20 mouse cellular contexts compared by ENCODE assay signal in the genomic region with DNA sequence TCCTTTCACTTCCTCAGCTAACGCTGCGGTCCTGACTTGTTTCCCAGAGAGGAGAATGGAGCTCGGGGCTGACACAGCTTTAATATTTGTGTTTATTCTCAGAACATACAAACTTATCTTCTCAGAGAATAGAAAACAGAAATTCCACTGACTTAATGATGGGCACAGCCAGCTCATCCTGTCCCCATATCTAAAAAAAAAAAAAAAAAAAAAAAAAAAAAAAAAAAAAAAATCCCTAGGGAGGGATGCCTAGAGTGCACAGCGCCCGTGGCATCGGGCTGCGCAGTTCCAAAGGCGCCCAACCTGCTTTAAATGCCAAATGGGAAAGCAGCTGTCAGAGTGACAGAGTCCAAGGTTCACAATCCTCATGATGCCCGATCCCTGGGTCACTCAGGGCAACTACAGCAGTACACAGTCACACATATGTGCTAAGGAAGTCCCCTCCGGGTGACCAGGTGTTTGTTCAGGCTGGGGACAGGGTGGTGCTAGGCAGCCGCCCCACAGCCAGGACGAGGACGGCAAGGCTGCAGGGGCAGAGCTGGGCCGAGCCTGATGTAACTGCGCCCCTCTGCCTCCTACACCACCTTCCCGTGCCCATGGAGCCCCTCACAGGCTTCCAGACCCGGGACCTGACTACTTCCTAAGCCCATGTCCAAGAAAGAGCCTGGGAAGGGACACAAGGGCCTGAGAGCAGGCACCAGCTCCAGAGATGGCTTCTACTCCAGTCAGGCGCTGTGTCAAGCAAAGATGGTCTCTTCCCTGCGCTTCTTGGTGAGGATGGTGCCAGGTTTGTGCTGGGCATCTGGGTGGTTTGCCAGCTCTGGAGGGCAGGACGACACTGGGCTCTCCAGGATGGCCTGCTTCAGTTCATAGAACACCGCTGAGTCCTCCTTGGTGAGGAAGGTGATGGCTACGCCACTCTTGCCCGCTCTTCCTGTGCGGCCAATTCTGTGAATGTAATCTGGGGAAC. TPM values are rescaled to one million over a fixed set of nuclear protein-coding genes. Genes with fewer than 3 reads are reported as not detected.
A peak's percentile ranks its signal among the peaks of the same experiment; 100 is the strongest.
DNase-seq lines count a peak whose midpoint lies in the region; ATAC-seq and TF ChIP-seq lines count a peak whose summit lies in the region.
"Had no signal": no experiment of that assay in that cellular context is flagged by ENCODE, and none has a peak within 500 bp of the region (broad histone marks: within the 10 kb centered on the region; RNA-seq: fewer than 3 reads in every experiment).

No protein-coding gene starts in this region.

- H3K9ac ChIP-seq in forebrain, embryonic 15.5 days (replicated peaks), result no peak overlapping the region
- H3K9ac ChIP-seq in forebrain, embryonic 16.5 days (replicated peaks; ENCODE audit: low read depth, low read length), result no peak overlapping the region
- no peak overlapping the region for H3K9ac ChIP-seq in ES-E14 (ENCODE audit: insufficient read depth, low read depth, low read length, poor library complexity, severe bottlenecking)
- H3K9ac ChIP-seq: liver, embryonic 13.5 days; stomach, embryonic 15.5 days had no signal

- peaks cover 94% of the 10 kb centered on the region for H3K36me3 ChIP-seq in forebrain, embryonic 15.5 days
- peaks cover 60% of the 10 kb centered on the region for H3K36me3 ChIP-seq in forebrain, embryonic 16.5 days (ENCODE audit: control insufficient read depth, insufficient read depth)
- H3K36me3 ChIP-seq in ES-E14 (ENCODE audit: control insufficient read depth, insufficient read depth, low read length, poor library complexity, severe bottlenecking), result peaks cover 82% of the 10 kb centered on the region

- no peaks in the 10 kb centered on the region for H3K4me1 ChIP-seq in forebrain, embryonic 15.5 days
- no peaks in the 10 kb centered on the region for H3K4me1 ChIP-seq in forebrain, embryonic 16.5 days (replicated peaks; ENCODE audit: control insufficient read depth, insufficient read depth, low read length)
- peaks cover 3 to 27% of the 10 kb centered on the region in 2 experiments; a peak in 3 of 4 replicates for H3K4me1 ChIP-seq in ES-E14 (ENCODE audit: control insufficient read depth in 2 of 2, insufficient read depth in 2 of 2, low read length in 2 of 2, poor library complexity in 1 of 2)
- H3K4me1 ChIP-seq: liver, embryonic 13.5 days; midbrain, embryonic 10.5 days; stomach, embryonic 15.5 days had no signal

- WGBS in forebrain, embryonic 15.5 days, result 94% methylated on average over 24 of the region's 24 CpGs
- 90% methylated on average over 24 of the region's 24 CpGs for WGBS in forebrain, embryonic 16.5 days

- in situ Hi-C loops in ES-E14 (cut with MboI; ENCODE audit: low sequenced_read_pairs in 2 of 2, unreplicated experiment in 2 of 2), result no loop called here

- H3K27me3 ChIP-seq in forebrain, embryonic 15.5 days, result no peaks in the 10 kb centered on the region
- no peaks in the 10 kb centered on the region for H3K27me3 ChIP-seq in forebrain, embryonic 16.5 days (replicated peaks; ENCODE audit: control insufficient read depth, insufficient read depth, low read length)
- H3K27me3 ChIP-seq: stomach, embryonic 15.5 days had no signal

- ATAC-seq in forebrain, embryonic 15.5 days (replicated peaks), result 0 out of 2 replicates have a peak, but pooled peaks have one; percentile 27
- no peak; the same call in none of the 2 replicates for ATAC-seq in forebrain, embryonic 16.5 days

- no peak overlapping the region for H3K27ac ChIP-seq in forebrain, embryonic 15.5 days (replicated peaks)
- no peak overlapping the region for H3K27ac ChIP-seq in forebrain, embryonic 16.5 days (ENCODE audit: low read length)
- peak overlapping the region; percentile 63; the same call in 1 of the 2 replicates for H3K27ac ChIP-seq in layer of hippocampus, adult 2 months
- H3K27ac ChIP-seq in ES-E14 (ENCODE audit: insufficient read depth, low read depth, low read length, poor library complexity, severe bottlenecking), result no peak overlapping the region
- H3K27ac ChIP-seq: liver, embryonic 13.5 days; midbrain, embryonic 10.5 days; stomach, embryonic 15.5 days had no signal

- TF ChIP-seq CTCF in layer of hippocampus, adult 2 months (conservative IDR thresholded peaks at IDR 0.05), result no peak

- no peaks in the 10 kb centered on the region for H3K9me3 ChIP-seq in forebrain, embryonic 15.5 days
- H3K9me3 ChIP-seq in forebrain, embryonic 16.5 days (ENCODE audit: control insufficient read depth, low read length), result no peaks in the 10 kb centered on the region
- H3K9me3 ChIP-seq in ES-E14 (ENCODE audit: control insufficient read depth, insufficient read depth, low read depth, low read length), result no peaks in the 10 kb centered on the region
- H3K9me3 ChIP-seq: liver, embryonic 13.5 days; midbrain, embryonic 10.5 days; stomach, embryonic 15.5 days had no signal

- DNase-seq in layer of hippocampus, adult 2 months (ENCODE audit: low spot score in 2 of 2), result no peak
- DNase-seq in layer of hippocampus, postnatal 25 days (ENCODE audit: extremely low spot score in 1 of 2, low spot score in 1 of 2), result no peak
- no peak for DNase-seq in ES-E14 (ENCODE audit: low read depth, low spot score)
- peak; percentile 38 to 67 for DNase-seq in kidney, postnatal 25 days
- no peak for DNase-seq in heart, adult 18-20 months
- DNase-seq: B cell, adult 2 months; cerebellum, adult 11-12 months; gastrocnemius, postnatal 14 days; heart, postnatal 36 days; layer of hippocampus, adult 9-11 months; liver, embryonic 13.5 days; lung, postnatal 14 days; spleen, adult 18-20 months; thymus, postnatal 36 days had no signal

- H3K4me3 ChIP-seq in forebrain, embryonic 15.5 days, result no peak overlapping the region
- H3K4me3 ChIP-seq in forebrain, embryonic 16.5 days (replicated peaks; ENCODE audit: low read length), result no peak overlapping the region
- H3K4me3 ChIP-seq in layer of hippocampus, adult 2 months, result no peak overlapping the region
- H3K4me3 ChIP-seq in ES-E14 (ENCODE audit: insufficient read depth in 1 of 2, low read depth in 1 of 2, low read length in 2 of 2, poor library complexity in 1 of 2, severe bottlenecking in 1 of 2), result no peak overlapping the region
- H3K4me3 ChIP-seq: liver, embryonic 13.5 days; midbrain, embryonic 10.5 days; stomach, embryonic 15.5 days had no signal

- H3K4me2 ChIP-seq in forebrain, embryonic 15.5 days (replicated peaks), result no peak overlapping the region
- no peak overlapping the region for H3K4me2 ChIP-seq in forebrain, embryonic 16.5 days (ENCODE audit: low read length)
- H3K4me2 ChIP-seq: heart, embryonic 11.5 days; liver, embryonic 13.5 days; stomach, embryonic 15.5 days had no signal

TF ChIP-seq in ES-E14, 5 proteins besides CTCF, POLR2A, EP300 and RAD21:
- no peak for TF ChIP-seq MAFK (IDR thresholded peaks at IDR 0.05; ENCODE audit: insufficient read depth, low read depth, low read length)
- peak; percentile 87 for TF ChIP-seq ZNF384 (IDR thresholded peaks at IDR 0.05; ENCODE audit: low read depth, low read length)

RNA-seq across cellular contexts. Expression of gene Cacnb3, which starts 14.7 kb away (rescaled TPM):
- polyA plus RNA-seq in forebrain, embryonic 15.5 days (2015; fragmentation: Nextera tagmentation; extraction: Ambion mirVana), result 134 and 138 TPM in 2 replicates
- polyA plus RNA-seq in forebrain, embryonic 16.5 days (2015; fragmentation: Nextera tagmentation; extraction: Ambion mirVana), result 138 and 168 TPM in 2 replicates
- 100 to 1,000 TPM; 207 to 212 TPM for total RNA-seq in layer of hippocampus, adult 2 months (2021)
- 100 to 1,000 TPM; 189 to 209 TPM for total RNA-seq in layer of hippocampus, postnatal 25 days (2021)
- total RNA-seq in ES-E14 (2012; rRNA removed), result 27.3 and 32.0 TPM in 2 replicates
- total RNA-seq in heart, adult 18-20 months (2021), result 1 to 10 TPM; 2.7 to 3.3 TPM
- total RNA-seq: common myeloid progenitor, adult 5-6 weeks had no signal

RNA-seq across cellular contexts. Expression of gene Ddx23, which starts 17.4 kb away (rescaled TPM):
- 23.5 and 25.0 TPM in 2 replicates for polyA plus RNA-seq in forebrain, embryonic 15.5 days (2015; fragmentation: Nextera tagmentation; extraction: Ambion mirVana)
- 17.6 and 25.5 TPM in 2 replicates for polyA plus RNA-seq in forebrain, embryonic 16.5 days (2015; fragmentation: Nextera tagmentation; extraction: Ambion mirVana)
- total RNA-seq in layer of hippocampus, adult 2 months (2021), result 10 to 100 TPM; 79.7 to 87.4 TPM
- 10 to 100 TPM; 75.8 to 79.9 TPM for total RNA-seq in layer of hippocampus, postnatal 25 days (2021)
- 147 and 151 TPM in 2 replicates for total RNA-seq in ES-E14 (2012; rRNA removed)
- total RNA-seq in heart, adult 18-20 months (2021), result 10 to 100 TPM; 60.7 to 63.2 TPM

RNA-seq across cellular contexts. Expression of gene Rnd1, which starts 31.9 kb away (rescaled TPM):
- polyA plus RNA-seq in forebrain, embryonic 15.5 days (2015; fragmentation: Nextera tagmentation; extraction: Ambion mirVana), result 11.0 and 12.8 TPM in 2 replicates
- polyA plus RNA-seq in forebrain, embryonic 16.5 days (2015; fragmentation: Nextera tagmentation; extraction: Ambion mirVana), result 15.5 and 16.4 TPM in 2 replicates
- total RNA-seq in layer of hippocampus, adult 2 months (2021), result 1 to 10 TPM; 6.4 to 6.9 TPM
- 1 to 10 TPM; 8.3 to 9.4 TPM for total RNA-seq in layer of hippocampus, postnatal 25 days (2021)
- 5.7 and 7.6 TPM in 2 replicates for total RNA-seq in ES-E14 (2012; rRNA removed)
- 1 to 10 TPM in 1 of 2 experiments, under 1 TPM in 1; 0.77 to 1.3 TPM for total RNA-seq in heart, adult 18-20 months (2021)

RNA-seq across cellular contexts. Expression of gene Adcy6, which starts 35.5 kb away (rescaled TPM):
- polyA plus RNA-seq in forebrain, embryonic 15.5 days (2015; fragmentation: Nextera tagmentation; extraction: Ambion mirVana), result 12.5 and 13.8 TPM in 2 replicates
- polyA plus RNA-seq in forebrain, embryonic 16.5 days (2015; fragmentation: Nextera tagmentation; extraction: Ambion mirVana), result 11.2 and 16.1 TPM in 2 replicates
- total RNA-seq in layer of hippocampus, adult 2 months (2021), result 10 to 100 TPM; 49.6 to 52.4 TPM
- total RNA-seq in layer of hippocampus, postnatal 25 days (2021), result 10 to 100 TPM; 45.1 to 45.8 TPM
- total RNA-seq in ES-E14 (2012; rRNA removed), result 9.0 and 15.3 TPM in 2 replicates
- 100 to 1,000 TPM; 141 to 148 TPM for total RNA-seq in heart, adult 18-20 months (2021)

Comparison
In these comparisons a context has a peak if more than half of its experiments do, and no peak if none do; other contexts are left out.
1. DNase-seq: peak in kidney, postnatal 25 days (2 of 2); none in layer of hippocampus, adult 2 months (0 of 2), layer of hippocampus, postnatal 25 days (0 of 2), ES-E14 (single experiment) and heart, adult 18-20 months (0 of 2).